Mouse (Mus musculus): ENCODE measurements around the gene Plekha7. TPM values are rescaled to one million over a fixed set of nuclear protein-coding genes. Genes with fewer than 3 reads are reported as not detected.

The Plekha7 gene
- 10 to 100 TPM in 8 of 26 experiments, 1 to 10 TPM in 10, under 1 TPM in 6, not detected in 2; 0.21 to 25.3 (median 3.3) TPM for total RNA-seq (2018; cell fraction: chromatin; rRNA removed)
- 1 to 10 TPM in 8 of 26 experiments, under 1 TPM in 18; 0.03 to 3.5 (median 0.51) TPM for total RNA-seq (2018; cell fraction: cytosol; rRNA removed)
- total RNA-seq (2018; cell fraction: nucleus; rRNA removed) = 10 to 100 TPM in 4 of 26 experiments, 1 to 10 TPM in 10, under 1 TPM in 10, not detected in 2; 0.15 to 11.2 (median 3.2) TPM
- 0.13 to 0.38 TPM (median 0.23 TPM) in 3 replicates for polyA plus RNA-seq (2018)

- no peaks in the 10 kb centered on the region for H3K79me2 ChIP-seq (ENCODE audit: inconsistent target)
- H3K4me3 ChIP-seq (ENCODE audit: inconsistent target) = no peak within 1 kb of the TSS; the same call in 1 of the 2 replicates
- no peak within 1 kb of the TSS for H3K27ac ChIP-seq
- no peaks in the 10 kb centered on the region for H3K36me3 ChIP-seq (ENCODE audit: inconsistent target)
- WGBS (ENCODE audit: missing documents) = under 1% methylated on average over 61 of the region's 65 CpGs
These were observed at the start of gene Plekha7 for GRCm38 (mm10) chr7:116307871-116308631. Gene Plekha7, minus strand, starts transcription at chr7:116308376.

GRCm38 (mm10) chr7:116336226-116336625 lies 28.1 kb upstream of the Plekha7 start:
- Histone ChIP-seq H3K79me2 (ENCODE audit: inconsistent target) (peaks cover 18% of the 10 kb centered on the region), H3K27ac (no peak overlapping the region; the same call in 1 of the 2 replicates), H3K4me3 (ENCODE audit: inconsistent target) (no peak overlapping the region), H3K36me3 (ENCODE audit: inconsistent target) (peaks cover 30% of the 10 kb centered on the region)
- WGBS (ENCODE audit: missing documents) = 23% methylated on average over 1 of the region's 1 CpGs

GRCm38 (mm10) chr7:116335133-116335532 lies 27.0 kb upstream of the Plekha7 start:
- H3K79me2 ChIP-seq (ENCODE audit: inconsistent target) = peaks cover 18% of the 10 kb centered on the region
- H3K27ac ChIP-seq = no peak overlapping the region
- 92% methylated on average over 6 of the region's 6 CpGs for WGBS (ENCODE audit: missing documents)
- H3K36me3 ChIP-seq (ENCODE audit: inconsistent target) = peaks cover 34% of the 10 kb centered on the region
- no peak overlapping the region for H3K4me3 ChIP-seq (ENCODE audit: inconsistent target)

- Histone ChIP-seq H3K36me3 (ENCODE audit: inconsistent target) (peaks cover 29% of the 10 kb centered on the region), H3K4me3 (ENCODE audit: inconsistent target) (peak overlapping the region; percentile 87), H3K27ac (peak overlapping the region; percentile 66), H3K79me2 (ENCODE audit: inconsistent target) (peaks cover 18% of the 10 kb centered on the region)
- 20% methylated on average over 8 of the region's 8 CpGs for WGBS (ENCODE audit: missing documents)
These were observed 26.5 kb upstream of the Plekha7 start for GRCm38 (mm10) chr7:116334669-116335038.

GRCm38 (mm10) chr7:116333713-116334668 lies 25.8 kb upstream of the Plekha7 start, which contains the start of gene Rps13:
Gene Rps13, minus strand, starts transcription at chr7:116334195.
- peaks cover 18% of the 10 kb centered on the region for H3K79me2 ChIP-seq (ENCODE audit: inconsistent target)
- peaks cover 22% of the 10 kb centered on the region for H3K36me3 ChIP-seq (ENCODE audit: inconsistent target)
- peak within 1 kb of the TSS; percentile 87 for H3K4me3 ChIP-seq (ENCODE audit: inconsistent target)
- peak within 1 kb of the TSS; percentile 66 for H3K27ac ChIP-seq
- under 1% methylated on average over 73 of the region's 78 CpGs for WGBS (ENCODE audit: missing documents)

GRCm38 (mm10) chr7:116331246-116331645 lies 23.1 kb upstream of the Plekha7 start:
- no peak overlapping the region for H3K27ac ChIP-seq
- WGBS (ENCODE audit: missing documents) = 80% methylated on average over 2 of the region's 2 CpGs
- H3K79me2 ChIP-seq (ENCODE audit: inconsistent target) = peaks cover 18% of the 10 kb centered on the region
- H3K4me3 ChIP-seq (ENCODE audit: inconsistent target) = no peak overlapping the region
- H3K36me3 ChIP-seq (ENCODE audit: inconsistent target) = peaks cover 19% of the 10 kb centered on the region

GRCm38 (mm10) chr7:116329858-116330257 lies 21.7 kb upstream of the Plekha7 start:
- Histone ChIP-seq H3K27ac (no peak overlapping the region), H3K36me3 (ENCODE audit: inconsistent target) (peaks cover 19% of the 10 kb centered on the region), H3K4me3 (ENCODE audit: inconsistent target) (no peak overlapping the region), H3K79me2 (ENCODE audit: inconsistent target) (peaks cover 18% of the 10 kb centered on the region)
- WGBS (ENCODE audit: missing documents) = 95% methylated on average over 4 of the region's 4 CpGs

GRCm38 (mm10) chr7:116328777-116329176 lies 20.6 kb upstream of the Plekha7 start:
- no peak overlapping the region for H3K27ac ChIP-seq
- H3K79me2 ChIP-seq (ENCODE audit: inconsistent target) = peaks cover 18% of the 10 kb centered on the region
- WGBS (ENCODE audit: missing documents) = 92% methylated on average over 7 of the region's 7 CpGs
- H3K4me3 ChIP-seq (ENCODE audit: inconsistent target) = no peak overlapping the region
- H3K36me3 ChIP-seq (ENCODE audit: inconsistent target) = peaks cover 19% of the 10 kb centered on the region

- 36% methylated on average over 5 of the region's 5 CpGs for WGBS (ENCODE audit: missing documents)
- H3K36me3 ChIP-seq (ENCODE audit: inconsistent target) = peaks cover 19% of the 10 kb centered on the region
- H3K79me2 ChIP-seq (ENCODE audit: inconsistent target) = peaks cover 9% of the 10 kb centered on the region
- no peak overlapping the region for H3K27ac ChIP-seq
- H3K4me3 ChIP-seq (ENCODE audit: inconsistent target) = no peak overlapping the region
These were observed 19.7 kb upstream of the Plekha7 start for GRCm38 (mm10) chr7:116327901-116328300.

GRCm38 (mm10) chr7:116323331-116323964 lies 15.3 kb upstream of the Plekha7 start:
- Histone ChIP-seq H3K4me3 (ENCODE audit: inconsistent target) (no peak overlapping the region), H3K27ac (no peak overlapping the region), H3K36me3 (ENCODE audit: inconsistent target) (no peaks in the 10 kb centered on the region), H3K79me2 (ENCODE audit: inconsistent target) (no peaks in the 10 kb centered on the region)
- WGBS (ENCODE audit: missing documents) = 40% methylated on average over 10 of the region's 10 CpGs

- WGBS (ENCODE audit: missing documents) = 41% methylated on average over 9 of the region's 9 CpGs
- no peaks in the 10 kb centered on the region for H3K36me3 ChIP-seq (ENCODE audit: inconsistent target)
- H3K4me3 ChIP-seq (ENCODE audit: inconsistent target) = no peak overlapping the region
- no peaks in the 10 kb centered on the region for H3K79me2 ChIP-seq (ENCODE audit: inconsistent target)
- no peak overlapping the region for H3K27ac ChIP-seq
These were observed 1.3 kb upstream of the Plekha7 start for GRCm38 (mm10) chr7:116309456-116309855.

- 16% methylated on average over 13 of the region's 16 CpGs for WGBS (ENCODE audit: missing documents)
- H3K36me3 ChIP-seq (ENCODE audit: inconsistent target) = no peaks in the 10 kb centered on the region
- no peak overlapping the region; the same call in 1 of the 2 replicates for H3K4me3 ChIP-seq (ENCODE audit: inconsistent target)
- no peaks in the 10 kb centered on the region for H3K79me2 ChIP-seq (ENCODE audit: inconsistent target)
- no peak overlapping the region for H3K27ac ChIP-seq
These were observed 436 bp upstream of the Plekha7 start for GRCm38 (mm10) chr7:116308632-116308991.

GRCm38 (mm10) chr7:116307099-116307870 lies 891 bp downstream of the Plekha7 start:
- no peaks in the 10 kb centered on the region for H3K36me3 ChIP-seq (ENCODE audit: inconsistent target)
- no peak overlapping the region for H3K4me3 ChIP-seq (ENCODE audit: inconsistent target)
- no peak overlapping the region for H3K27ac ChIP-seq
- H3K79me2 ChIP-seq (ENCODE audit: inconsistent target) = no peaks in the 10 kb centered on the region
- 3% methylated on average over 37 of the region's 63 CpGs for WGBS (ENCODE audit: missing documents)
